Mouse (Mus musculus) gastrocnemius, postnatal 25 days (tissue): Measurements from ENCODE around the gene Lcn3. TPM values are rescaled to one million over a fixed set of nuclear protein-coding genes. Genes with fewer than 3 reads are reported as not detected.
"Not testable (repeated sequence)": the region's sequence is repeated elsewhere in the genome, so short reads cannot be mapped to it uniquely, and the experiment has no call there.

Experiments
- DNase-seq: peaks from one replicate; pipeline ENCODE4 v3.0.0; 2022
- long read RNA-seq, 2 experiments: library from polyadenylated mRNA; stranded (forward); transcript quantifications; one replicate each; pipeline ENCODE4 v2.0.0; 2021
- total RNA-seq, 2 experiments: library from RNA; stranded (reverse); gene quantifications; 1 replicate in 1 of 2; 2 replicates in 1 of 2; pipeline ENCODE4 v1.2.3; 2021

The Lcn3 gene
- total RNA-seq, result not detected
- long read RNA-seq, experiment 1, result 0 reads
- long read RNA-seq, experiment 2, result 0 reads

DNA sequence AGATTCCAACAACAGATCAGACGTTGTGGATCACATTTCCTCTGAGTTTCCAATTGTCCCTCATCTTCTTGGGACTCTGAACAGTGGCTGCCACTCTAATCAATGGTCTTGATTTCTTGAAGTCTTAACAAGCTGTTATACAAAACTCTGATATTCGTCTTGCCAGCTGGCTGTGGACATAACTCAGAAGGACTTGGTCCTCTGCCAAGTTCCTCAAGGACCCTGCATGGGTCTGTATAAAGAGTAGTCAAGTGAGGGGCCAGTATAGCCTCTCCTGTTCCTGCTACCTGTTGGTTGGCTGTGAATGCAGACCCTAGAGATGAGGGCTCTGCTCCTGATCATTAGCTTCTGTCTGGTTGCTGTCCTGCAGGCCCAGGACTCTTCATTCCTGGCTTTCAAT is at the start of gene Lcn3:
Lcn3 (plus strand) TSS at position 301 of the 400 bp plus-strand sequence.
- DNase-seq, result no peak

GRCm38 (mm10) chr2:25717222-25717621 is 48.1 kb upstream of the Lcn3 start:
- no peak for DNase-seq

DNA sequence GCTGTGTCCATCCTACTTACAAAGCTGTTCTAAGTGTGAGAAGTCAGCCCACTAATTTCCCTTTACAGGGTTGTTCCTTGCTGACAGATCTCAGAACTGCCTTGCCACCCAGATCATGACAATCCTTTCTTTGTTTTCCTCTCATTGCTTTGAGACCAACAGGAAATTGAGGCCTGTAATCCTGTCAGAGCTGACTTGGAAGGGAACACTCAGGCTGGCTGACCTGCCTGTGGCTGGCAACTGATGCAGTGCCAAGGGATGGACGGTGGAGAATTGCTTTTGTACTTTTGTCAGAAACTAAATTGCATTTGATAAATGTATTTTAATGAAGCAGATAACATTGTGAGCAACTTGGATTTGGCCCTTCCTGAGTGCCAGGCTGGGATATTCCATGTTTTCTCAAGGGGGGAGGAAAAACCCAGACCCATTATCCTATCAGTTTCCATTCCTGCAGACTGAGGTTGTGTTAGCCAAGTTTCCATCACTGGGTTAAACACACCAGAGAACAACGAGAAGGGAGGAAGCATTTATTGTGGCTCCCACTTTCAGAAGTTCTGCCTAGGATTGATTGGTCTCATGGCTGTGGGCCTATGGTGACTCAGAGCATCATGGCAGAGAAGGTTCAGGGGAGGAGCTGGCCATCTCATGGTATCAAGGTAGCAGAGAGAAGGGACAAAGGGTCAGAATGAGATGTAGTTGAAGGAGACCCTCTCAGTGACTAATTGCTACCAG is 32.0 kb upstream of the Lcn3 start:
- no peak for DNase-seq

DNA sequence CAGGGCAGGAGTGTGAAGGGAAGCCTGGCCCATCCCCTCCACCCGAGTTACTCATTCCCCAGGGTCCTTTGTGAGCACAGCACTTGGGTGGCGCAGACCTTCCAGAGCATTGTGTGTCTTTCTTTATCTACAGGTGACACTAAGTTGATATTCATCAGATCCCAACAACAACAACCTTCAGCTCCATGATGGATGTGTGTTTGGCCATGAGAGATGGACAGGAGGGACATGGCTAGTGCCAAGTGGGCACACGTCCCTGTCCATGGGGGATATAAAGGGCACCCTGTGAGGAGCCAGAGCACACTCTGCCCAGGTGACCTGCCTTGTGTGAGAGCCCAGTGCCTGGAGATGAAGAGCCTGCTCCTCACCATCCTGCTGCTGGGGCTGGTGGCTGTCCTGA is 28.7 kb upstream of the Lcn3 start, which contains the start of gene Obp2b:
Obp2b (plus strand) TSS at position 301 of the 400 bp plus-strand sequence.
- DNase-seq, result not testable (repeated sequence)

DNA sequence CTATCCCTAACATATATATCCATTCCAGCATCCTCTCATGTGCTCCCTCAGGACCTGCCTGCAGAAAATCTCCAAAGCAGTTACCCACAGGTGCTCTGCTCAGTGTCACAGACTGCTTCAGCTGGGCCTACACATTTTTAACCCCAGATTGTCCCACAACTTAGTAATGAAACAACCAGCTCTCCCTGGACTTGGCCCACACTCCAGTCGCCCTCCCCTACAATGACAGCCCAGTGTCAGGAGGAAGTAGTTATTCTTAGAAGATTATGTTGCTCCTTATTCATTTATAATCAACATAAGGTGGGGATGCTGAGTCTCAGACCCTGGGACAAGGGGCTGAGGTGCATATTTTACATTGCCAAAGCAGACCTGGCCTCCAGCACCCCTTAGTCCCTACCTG is 23.7 kb upstream of the Lcn3 start:
- no peak for DNase-seq

DNA sequence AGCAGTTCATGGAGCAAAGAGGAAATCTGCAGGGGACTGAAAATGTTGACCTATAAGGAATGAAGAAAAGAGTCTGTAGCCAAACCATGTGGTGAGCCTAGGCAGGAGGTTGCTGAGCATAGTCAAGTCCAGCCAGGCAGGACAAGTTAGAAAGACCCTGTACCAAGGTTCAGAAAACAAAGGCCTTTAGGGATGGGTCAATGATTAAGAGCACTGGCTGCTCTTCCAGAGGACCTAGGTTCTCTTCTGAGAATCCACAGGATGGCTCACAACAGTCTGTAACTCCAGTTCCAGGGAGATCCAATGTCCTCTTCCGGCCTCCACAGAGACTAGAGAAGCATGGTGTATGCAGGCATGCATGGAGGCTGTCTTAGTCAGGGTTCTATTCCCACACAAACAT is 11.2 kb upstream of the Lcn3 start:
- DNase-seq, result no peak

DNA sequence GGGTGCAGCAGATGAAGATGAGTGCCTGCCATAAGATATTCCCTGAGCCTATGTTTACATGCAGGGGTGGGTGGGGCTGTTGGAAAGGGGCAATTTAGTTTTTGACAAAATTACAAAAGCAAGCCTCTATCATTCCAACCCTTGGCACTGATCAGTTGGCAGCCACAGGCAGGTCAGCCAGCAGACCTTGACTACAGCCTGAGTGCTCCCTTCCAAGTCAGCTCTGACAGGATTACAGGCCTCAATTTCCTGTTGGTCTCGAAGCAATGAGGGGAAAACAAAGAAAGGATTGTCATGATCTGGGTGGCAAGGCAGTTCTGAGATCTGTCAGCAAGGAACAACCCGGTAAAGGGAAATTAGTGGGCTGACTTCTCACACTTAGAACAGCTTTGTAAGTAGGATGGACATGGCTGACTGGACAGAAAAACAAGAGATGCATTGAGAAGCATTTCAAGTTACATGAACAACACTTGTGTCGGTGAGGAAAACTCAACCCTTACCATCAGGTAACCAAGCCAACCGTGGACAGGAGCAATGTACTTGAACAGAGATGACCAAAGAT is 7.2 kb upstream of the Lcn3 start:
- no peak for DNase-seq

DNA sequence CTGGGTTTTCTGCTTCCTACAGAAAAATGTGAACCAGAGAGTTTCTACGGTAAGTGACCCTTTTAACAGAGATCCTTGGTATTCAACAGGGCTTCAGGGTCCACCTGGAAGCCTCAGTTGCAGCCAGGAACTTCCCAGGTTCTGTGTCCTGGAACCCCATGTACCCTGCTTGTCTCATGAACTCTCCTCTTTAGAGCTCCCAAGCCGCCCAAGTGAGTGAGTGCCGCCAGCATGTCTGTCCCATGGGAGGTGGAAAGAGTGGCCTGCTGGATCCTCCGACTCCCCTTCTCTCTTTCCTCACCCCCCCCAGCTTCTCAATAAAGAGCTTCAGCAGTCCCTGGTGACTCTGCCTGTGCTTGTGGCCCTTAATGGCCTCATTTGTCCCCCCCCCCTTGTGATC is 2.4 kb downstream of the Lcn3 start:
- DNase-seq, result no peak

GRCm38 (mm10) chr2:25773507-25773906 is 8.1 kb downstream of the Lcn3 start:
- DNase-seq, result no peak

- DNase-seq, result no peak
Observed at GRCm38 (mm10) chr2:25774640-25775039, 9.3 kb downstream of the Lcn3 start.

GRCm38 (mm10) chr2:25775991-25776390 is 10.6 kb downstream of the Lcn3 start:
- no peak for DNase-seq

DNA sequence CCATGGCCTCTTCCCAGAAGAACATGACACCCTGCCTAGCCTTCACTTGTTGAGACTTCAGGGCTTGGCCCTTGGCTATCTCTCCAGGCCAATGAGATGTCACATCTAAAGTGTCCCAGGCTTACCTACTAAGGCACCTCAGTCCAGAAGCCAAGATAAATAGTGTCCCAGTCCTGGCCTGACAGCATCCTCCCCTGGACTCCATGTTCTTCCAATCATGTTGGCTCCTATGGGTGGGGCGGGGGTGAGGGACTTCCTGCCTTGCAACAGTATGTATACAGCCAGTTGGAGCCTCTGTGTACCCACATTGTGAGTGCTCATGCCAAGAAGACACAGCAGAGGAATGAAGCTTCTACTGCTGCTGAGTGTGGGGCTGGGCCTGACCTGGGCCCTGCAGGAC is 11.3 kb downstream of the Lcn3 start, which contains the start of gene Lcn11:
Lcn11 (plus strand) TSS at position 301 of the 400 bp plus-strand sequence.
- DNase-seq, result no peak

GRCm38 (mm10) chr2:25779076-25779475 is 13.7 kb downstream of the Lcn3 start:
- no peak for DNase-seq

GRCm38 (mm10) chr2:25780921-25781320 is 15.6 kb downstream of the Lcn3 start:
- DNase-seq, result no peak

- no peak for DNase-seq
Observed at GRCm38 (mm10) chr2:25781957-25782356, 16.6 kb downstream of the Lcn3 start, which contains the start of gene Gm13539. Gene Gm13539, plus strand, starts transcription at chr2:25782257.

GRCm38 (mm10) chr2:25785573-25786322 is 20.4 kb downstream of the Lcn3 start:
- DNase-seq, result no peak

DNA sequence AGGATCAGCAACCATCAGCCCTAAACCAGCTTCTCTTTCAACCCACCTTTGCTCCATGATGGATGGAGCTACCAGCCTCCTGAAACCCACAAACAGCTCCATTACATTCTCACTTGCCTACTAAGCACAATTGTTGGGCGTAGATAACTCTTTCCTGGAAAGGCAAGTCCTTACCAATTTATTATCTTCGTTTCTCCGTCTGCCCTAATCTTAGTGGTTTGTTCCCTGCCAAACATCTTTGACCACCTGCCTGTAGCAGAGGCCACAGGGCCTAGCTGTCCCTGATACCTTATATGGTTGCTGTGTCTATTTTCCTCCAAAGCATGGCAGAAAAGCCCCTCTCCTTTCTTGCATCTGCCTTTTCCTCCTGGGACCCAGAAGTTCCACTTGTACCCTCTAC is 23.7 kb downstream of the Lcn3 start:
- DNase-seq, result no peak

DNA sequence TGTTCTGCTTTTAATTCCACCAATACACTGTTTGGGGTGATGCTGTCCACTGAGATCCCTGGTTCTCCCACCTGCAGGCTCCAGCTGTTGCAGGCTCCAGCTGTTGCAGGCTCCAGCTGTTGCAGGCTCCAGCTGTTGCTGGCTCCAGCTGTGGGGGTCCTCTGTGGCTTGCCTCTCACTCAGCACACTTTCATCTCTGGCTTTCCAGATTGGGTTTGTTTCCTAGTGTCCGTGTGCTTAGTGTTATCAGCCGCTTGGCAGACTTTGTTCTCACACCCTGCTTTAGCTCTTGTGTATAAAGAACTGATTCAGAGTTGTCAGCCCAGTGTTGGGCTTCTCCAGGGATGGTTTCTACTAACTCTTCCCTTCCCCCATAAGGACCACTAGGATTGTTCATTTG is 32.3 kb downstream of the Lcn3 start:
- DNase-seq, result no peak

DNA sequence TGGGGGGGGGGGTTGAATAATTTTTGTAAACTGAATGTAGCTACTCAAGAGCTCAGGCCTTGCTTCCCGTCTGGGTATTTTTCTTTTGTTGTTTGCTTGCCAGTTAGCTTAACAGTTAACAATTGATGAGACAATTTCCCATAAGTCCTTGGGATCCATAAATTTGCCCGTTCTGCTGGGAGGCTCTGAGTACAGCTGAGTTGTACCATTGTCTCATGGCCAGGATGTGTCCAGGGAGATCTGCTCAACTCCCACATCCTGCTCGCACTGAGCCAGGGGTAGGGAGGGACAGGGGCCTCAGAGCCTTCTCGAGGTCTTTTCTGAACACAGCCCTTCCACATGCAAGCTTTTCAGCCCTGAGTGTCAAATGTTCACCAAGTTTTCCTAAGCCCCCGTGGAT is 32.7 kb downstream of the Lcn3 start:
- DNase-seq, result no peak

- no peak for DNase-seq
Observed at GRCm38 (mm10) chr2:25811711-25812110, 46.3 kb downstream of the Lcn3 start.

DNA sequence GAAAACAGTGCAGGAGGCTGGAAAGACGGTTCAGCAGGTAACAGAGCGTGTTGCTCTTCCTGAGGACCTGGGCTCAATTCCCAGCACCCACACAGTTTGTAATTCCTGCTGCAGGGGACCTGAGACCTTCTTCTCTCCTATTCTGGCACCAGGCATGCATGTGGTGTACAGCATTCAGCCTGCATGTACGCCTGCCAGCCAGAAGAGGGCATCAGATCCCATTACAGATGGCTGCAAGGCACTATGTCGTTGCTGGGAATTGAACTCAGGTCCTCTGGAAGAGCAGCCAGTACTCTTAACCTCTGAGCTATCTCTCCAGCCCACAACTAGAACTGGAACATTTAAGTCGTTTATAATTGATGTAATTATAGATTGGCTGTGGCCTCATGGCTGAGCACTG is 48.0 kb downstream of the Lcn3 start:
- DNase-seq, result no peak

GRCm38 (mm10) chr2:25815748-25816147 is 50.4 kb downstream of the Lcn3 start, which contains the start of gene Glt6d1:
Gene Glt6d1, minus strand, starts transcription at chr2:25815848.
- DNase-seq, result not testable (repeated sequence)
